Mouse (Mus musculus) adrenal gland, postnatal 4 days (tissue): ENCODE data around the gene Kcnrg. TPM values are rescaled to one million over a fixed set of nuclear protein-coding genes. Genes with fewer than 3 reads are reported as not detected.

ENCODE experiments used
- DNase-seq, 2 experiments: peaks; one replicate each; pipeline ENCODE4 v3.0.0; 2021 to 2022; ENCODE audit warnings: low spot score in 2 of 2, mixed read lengths in 2 of 2
- microRNA-seq: library from miRNA; unstranded; fragments of <30 nt; microRNA quantifications from one replicate; pipeline ENCODE4 v1.2.0, GENCODE M21; 2021
- total RNA-seq, 2 experiments: library from RNA; stranded (reverse); gene quantifications; 2 replicates each; pipeline ENCODE4 v1.2.3; 2021

The Kcnrg gene
- total RNA-seq, 2 experiments from 2014 or later, result 0.51 to 0.87 TPM

- DNase-seq, result no peak
Observed at GRCm38 (mm10) chr14:61642668-61643067, 35.4 kb downstream of the Kcnrg start.

GRCm38 (mm10) chr14:61645547-61645946, 38.3 kb downstream of the Kcnrg start:
- DNase-seq, result no peak

- peak; percentile 7 to 15 for DNase-seq
Observed at GRCm38 (mm10) chr14:61647182-61647880, 40.1 kb downstream of the Kcnrg start.

GRCm38 (mm10) chr14:61647881-61648684, 40.8 kb downstream of the Kcnrg start:
- peak; percentile 19 to 38 for DNase-seq

GRCm38 (mm10) chr14:61648685-61649504, 41.6 kb downstream of the Kcnrg start:
- DNase-seq, result peak; percentile 95 to 96

- no peak for DNase-seq
Observed at GRCm38 (mm10) chr14:61650291-61650960, 43.2 kb downstream of the Kcnrg start.

GRCm38 (mm10) chr14:61656469-61656868, 49.2 kb downstream of the Kcnrg start:
- no peak for DNase-seq

- no peak for DNase-seq
Observed at GRCm38 (mm10) chr14:61661496-61661895, 54.2 kb downstream of the Kcnrg start.

GRCm38 (mm10) chr14:61662307-61662706, 55.0 kb downstream of the Kcnrg start:
- no peak for DNase-seq

Small RNA genes within 50 kb of the gene (microRNA-seq; reads per million reads assigned to microRNA genes)
- gene Mir15a, result 6,539 reads per million, percentile 92 among the genes with 10 or more reads in this experiment
- 1,854 reads per million, percentile 82 among the genes with 10 or more reads in this experiment for gene Mir16-1

Other genes starting within 250 kb of the Kcnrg start
- 1 to 10 TPM; 7.2 to 7.3 TPM for gene Ebpl, start 247.0 kb upstream of the Kcnrg start, total RNA-seq
- gene Kpna3, start 167.6 kb upstream of the Kcnrg start, total RNA-seq, result 10 to 100 TPM; 34.3 to 34.6 TPM
- 10 to 100 TPM; 17.2 to 20.4 TPM for gene Spryd7, start 50.6 kb upstream of the Kcnrg start, total RNA-seq
- gene Trim13, start 9.2 kb upstream of the Kcnrg start, total RNA-seq, result 10 to 100 TPM; 14.3 to 14.7 TPM